Mouse (Mus musculus) megakaryocyte, embryonic 14.5 days (primary cell): ENCODE measurements around the gene Cyp1a2.

Source experiments
- FLI1 ChIP-seq: IDR thresholded peaks from 2 replicates; pipeline ENCODE4 v1.6.1; 2012; ENCODE audit warnings: low read length, inconsistent platforms, mixed read lengths
- GATA1 ChIP-seq: IDR thresholded peaks from 3 replicates; pipeline ENCODE4 v1.6.1; 2012; ENCODE audit warnings: mixed read lengths, low read length, inconsistent platforms, borderline replicate concordance

DNA sequence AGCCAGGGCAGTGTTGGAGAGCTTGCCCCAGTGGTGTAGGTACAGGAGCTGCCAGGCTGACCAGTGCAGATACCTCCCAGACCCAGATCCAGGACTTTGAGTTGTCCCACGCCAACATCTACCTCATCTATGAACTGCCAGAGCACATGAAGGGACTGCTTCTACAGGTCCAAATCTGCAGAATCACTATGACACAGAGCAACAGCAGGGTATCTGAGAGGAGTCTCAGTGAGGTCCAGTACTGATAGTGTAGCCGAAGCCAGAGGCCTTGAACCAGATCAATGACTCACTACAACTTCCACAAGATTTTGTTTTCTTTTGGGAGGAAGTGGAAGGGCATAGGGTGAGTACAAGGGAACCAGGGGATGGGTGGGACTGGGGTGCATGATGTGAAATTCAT lies 4.2 kb upstream of the Cyp1a2 start, which contains the start of gene Cyp1a1:
- TF ChIP-seq GATA1 (no peak), FLI1 (no peak)
